Mouse (Mus musculus): Measurements from ENCODE around the gene Psmd9.

Psmd9 gene

DNA sequence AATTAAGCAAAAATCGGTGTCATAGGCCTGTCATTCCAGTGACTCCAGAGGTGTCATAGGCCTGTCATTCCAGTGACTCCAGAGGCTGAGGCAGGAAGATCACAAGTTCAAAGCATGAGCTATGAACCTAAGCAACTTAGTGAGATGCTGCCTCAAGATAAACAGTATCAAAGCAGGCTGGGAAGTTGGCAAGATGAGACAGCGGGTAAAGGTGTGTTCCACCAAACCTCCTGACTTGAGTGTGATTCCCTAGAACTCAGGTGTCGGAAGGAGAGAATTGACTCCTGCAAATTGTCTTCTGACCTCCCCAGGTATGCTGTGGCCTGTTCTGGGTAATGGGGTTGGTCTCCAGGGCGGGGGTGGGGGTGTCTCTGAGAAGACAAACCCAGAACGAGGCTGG is at the start of gene Psmd9:
Gene Psmd9 (plus strand): TSS at position 130 of the 400 bp plus-strand sequence.
- in situ Hi-C loops (cut with MboI, MseI) = no loop called here

DNA sequence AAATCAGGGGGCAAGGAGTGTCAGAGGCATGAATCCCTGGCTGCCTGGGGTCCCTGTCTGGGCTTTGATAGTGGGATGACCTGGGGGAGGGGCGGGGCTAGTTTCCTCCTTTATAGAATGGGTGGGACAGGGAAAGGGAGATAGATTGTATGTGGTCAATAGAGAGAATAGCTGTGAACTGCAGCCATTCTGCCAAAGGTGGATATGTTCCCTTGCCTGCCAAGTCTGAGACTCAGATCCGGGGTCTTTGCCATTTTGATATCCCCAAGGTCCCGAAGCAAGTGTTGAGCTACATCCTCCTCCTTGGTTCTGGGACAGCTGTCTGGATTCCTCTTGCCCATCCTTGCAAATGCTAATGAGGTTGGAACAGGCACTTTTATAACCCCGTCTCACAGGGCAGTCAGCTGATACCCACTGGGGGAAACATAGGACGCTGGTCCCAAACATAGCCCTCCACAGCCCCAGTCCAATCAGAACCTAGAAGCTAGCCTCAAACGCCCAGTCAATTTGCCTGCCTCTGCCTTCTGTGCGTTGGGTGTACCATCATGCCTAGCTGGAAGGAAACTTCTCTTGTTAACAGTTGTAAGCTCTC is 48.5 kb upstream of the Psmd9 start:
- in situ Hi-C loops (cut with MboI, MseI) = loop anchor here in 1 of 2 experiments (5.0 kb wide), 1 partner anchor 53 kb away; the partner anchor contains the start of gene Tmem120b

DNA sequence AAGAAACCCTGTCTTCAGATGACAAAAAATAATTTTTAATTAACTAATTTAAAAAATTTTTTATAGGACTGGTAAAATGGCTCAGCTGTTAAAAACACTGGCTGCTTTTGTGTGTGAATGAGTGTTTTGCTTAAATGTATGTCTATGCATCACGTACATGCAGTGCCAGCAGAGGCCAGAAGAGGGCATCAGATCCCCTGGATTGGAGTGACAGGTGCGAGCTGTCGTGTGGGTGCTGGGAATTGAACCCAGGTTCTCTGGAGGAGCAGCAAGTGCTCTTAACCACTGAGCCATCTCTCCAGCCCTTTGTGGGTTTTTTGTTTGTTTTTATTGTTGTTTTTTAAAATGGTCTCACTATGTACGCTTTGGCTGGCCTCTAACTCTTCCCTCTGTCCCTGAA is 47.0 kb upstream of the Psmd9 start:
- in situ Hi-C loops (cut with MboI, MseI) = loop anchor here in 1 of 2 experiments (5.0 kb wide), 1 partner anchor 55 kb away; the partner anchor contains the start of gene Tmem120b

DNA sequence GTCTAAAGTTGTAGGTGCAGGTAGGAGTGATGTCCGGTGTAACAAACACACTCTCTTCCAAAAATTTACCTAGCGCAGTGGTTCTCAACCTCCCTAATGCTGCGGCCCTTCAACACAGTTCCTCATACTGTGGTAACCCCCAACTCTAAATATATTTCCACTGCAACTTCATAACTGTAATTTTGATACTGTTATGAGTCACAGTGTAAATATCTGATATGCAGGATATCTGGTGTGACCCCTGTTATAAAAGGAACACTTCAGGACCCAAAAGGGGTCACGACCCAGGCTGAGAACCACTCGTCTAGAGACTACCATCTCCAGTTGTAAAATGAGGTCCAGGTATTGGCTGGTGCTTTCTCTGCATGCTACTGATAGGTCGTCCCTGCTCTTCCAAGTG is 44.1 kb upstream of the Psmd9 start:
- in situ Hi-C loops (cut with MboI, MseI) = loop anchor here in 1 of 2 experiments (25.0 kb wide), 1 partner anchor 1288 kb away; the partner anchor contains the start of genes Pheta1 and Sh2b3

DNA sequence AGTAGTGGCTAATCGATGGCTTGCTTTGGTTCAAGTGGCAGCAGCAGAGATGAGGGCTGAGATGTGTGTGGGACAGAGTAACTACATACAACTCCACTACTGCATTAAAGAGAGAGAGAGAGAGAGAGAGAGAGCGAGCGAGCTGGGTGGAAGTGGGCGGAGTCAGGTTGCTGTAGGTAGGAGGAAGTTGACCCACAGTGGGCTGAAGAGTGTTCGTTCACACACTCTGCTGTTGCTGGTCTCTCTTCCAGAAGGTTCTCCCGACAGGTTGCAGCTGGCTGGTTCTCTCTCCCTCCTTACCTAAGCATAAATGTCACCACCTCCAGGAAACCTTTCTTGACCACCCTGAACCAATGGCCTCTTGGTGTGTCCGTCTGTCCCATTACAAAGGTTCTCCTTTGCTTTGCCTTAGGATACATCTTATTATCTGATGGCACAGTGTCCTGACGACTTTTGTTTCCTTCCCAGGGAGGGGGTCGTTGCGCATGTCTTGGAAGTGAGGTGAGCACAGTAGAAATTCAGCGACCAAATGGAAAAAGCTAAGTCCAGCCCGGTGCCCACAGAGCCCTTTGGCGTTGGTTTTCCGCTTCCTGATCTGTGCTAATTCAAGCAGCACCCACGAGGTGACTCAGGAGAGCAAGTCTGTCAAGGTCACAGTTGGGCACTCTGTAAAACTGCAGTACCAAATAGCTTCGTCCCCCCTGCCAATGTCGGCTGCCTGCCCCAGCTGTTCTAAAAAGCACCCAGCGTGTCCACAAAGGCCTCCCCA is 43.4 kb upstream of the Psmd9 start:
- in situ Hi-C loops (cut with MboI, MseI) = loop anchor here in 1 of 2 experiments (25.0 kb wide), 1 partner anchor 1289 kb away; the partner anchor contains the start of genes Pheta1 and Sh2b3

DNA sequence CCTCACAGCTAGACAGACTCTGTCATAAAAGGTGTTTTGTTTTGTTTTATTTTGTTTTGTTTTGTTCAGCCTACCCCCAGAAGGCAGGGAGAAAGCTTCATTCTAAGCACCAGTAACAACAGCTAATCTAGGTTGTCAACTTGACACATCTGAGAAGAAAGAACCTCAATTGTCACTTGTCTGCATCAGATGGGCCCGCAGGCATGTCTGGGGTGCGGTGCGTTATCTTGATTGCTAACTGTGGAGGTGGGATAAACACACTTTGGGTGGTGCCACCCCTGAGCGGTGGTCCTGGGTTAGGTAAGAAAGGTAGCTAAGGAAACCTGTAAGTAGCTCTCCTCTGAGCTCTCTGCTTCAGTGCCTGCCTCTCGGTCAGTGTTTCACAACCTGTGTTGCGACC is 42.2 kb upstream of the Psmd9 start:
- in situ Hi-C loops (cut with MboI, MseI) = loop anchor here in 1 of 2 experiments (25.0 kb wide), 1 partner anchor 1290 kb away; the partner anchor contains the start of genes Pheta1 and Sh2b3

DNA sequence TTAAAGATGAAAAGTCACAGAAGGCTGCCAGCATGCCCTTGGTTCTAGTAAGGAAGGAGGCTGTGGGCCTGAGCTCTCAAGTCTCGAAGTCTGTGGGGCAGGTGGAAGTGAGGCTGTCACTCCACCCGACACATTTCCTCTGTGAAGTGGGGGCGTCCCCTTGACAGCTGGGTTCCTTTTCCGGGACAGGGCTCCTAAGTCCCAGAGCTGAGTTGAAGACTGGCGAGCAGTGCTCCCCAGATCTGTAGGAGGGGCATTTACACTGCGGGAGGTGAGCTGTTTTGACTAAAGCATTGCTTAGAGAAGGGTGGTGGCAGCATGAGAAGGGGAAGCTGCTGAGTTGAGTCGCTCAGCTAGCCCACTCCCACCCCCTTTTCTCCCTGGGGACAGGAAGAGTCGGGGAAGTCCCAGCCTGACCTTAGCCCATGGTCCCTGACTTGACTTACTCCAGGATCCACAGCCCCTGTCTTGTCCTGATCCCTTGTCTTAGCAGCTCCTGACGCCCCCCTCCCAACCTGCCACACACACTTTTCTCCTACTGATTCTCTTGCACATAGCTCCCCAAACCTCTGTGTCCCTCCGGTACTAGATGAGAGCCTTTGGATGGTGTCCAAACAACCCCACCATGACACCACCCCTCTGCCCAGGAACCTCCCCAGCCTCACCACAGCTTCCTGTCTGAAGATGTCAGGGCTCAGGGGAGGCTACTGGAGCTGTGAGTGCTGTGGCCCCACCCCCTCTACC is 40.6 kb upstream of the Psmd9 start:
- in situ Hi-C loops (cut with MboI, MseI) = loop anchor here in 1 of 2 experiments (25.0 kb wide), 1 partner anchor 1291 kb away; the partner anchor contains the start of genes Pheta1 and Sh2b3

DNA sequence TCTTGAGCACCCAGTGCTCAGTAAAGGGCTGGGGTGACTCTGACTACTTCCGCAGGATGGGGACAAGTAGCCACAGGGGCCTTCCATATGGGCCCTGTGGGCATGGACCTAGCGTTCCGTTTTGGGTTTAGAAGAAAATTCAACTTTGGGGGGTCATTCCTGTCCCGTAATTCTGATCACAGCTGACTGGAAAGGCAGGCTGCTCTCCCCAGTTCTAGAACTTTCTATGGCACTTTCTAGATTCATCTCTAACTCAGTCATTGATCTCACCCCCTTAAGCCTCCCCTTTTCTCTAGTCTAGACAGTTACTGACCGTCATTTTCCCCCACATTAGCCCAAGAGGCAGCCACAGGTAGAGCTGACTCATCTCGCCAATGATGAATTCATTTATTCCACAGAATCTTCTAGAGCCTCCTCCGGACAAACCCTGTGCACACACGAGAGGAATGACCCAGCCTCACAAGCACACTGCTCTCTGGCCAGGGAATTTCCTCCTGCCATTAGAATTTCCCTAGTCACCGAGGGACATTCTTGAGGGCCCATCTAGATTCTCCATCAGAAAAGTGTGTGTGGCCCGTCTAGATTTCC is 39.9 kb upstream of the Psmd9 start:
- in situ Hi-C loops (cut with MboI, MseI) = loop anchor here in 1 of 2 experiments (25.0 kb wide), 1 partner anchor 1292 kb away; the partner anchor contains the start of genes Pheta1 and Sh2b3

DNA sequence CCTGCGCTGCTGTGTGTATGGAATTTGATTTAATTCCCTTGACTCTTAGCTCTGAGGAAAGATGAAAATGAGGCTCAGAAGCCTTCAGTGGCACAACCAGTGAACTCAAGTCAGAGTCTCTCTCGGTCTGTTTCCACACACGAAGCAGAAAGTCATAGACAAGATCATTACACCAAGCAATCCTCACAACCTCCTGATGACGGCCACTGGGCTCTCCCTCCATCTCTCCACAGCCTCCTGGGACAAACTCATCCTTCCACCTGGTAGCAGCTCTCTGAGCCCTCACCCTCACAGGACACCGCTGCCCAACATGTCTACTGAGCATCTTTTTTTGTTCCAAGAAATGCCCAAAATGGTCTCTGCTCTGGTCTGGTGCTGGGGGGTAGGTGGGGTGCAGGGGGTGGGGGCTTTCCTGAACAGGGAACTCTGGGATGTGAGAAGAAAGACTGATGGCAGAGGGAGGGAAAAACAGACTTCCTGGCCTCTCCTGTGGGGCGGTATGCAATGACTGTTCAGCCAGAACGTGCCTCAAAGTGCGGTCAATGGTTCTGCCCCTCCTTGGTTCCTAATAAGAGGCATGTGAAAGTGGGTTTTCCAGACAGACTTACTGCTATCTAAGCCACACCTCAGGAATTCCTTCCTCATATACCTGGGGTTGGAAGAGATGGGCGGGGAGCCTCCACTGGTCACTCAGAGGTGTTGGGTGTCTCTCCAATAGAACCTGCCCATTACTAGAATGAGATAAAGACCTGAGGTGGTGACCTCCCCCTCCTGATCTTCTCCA is 39.0 kb upstream of the Psmd9 start:
- in situ Hi-C loops (cut with MboI, MseI) = loop anchor here (5.0 to 25.0 kb wide), 4 partner anchors 65 to 1293 kb away; partner anchors contain the start of genes Pheta1 (in 1 of the 2), Sh2b3 (in 1 of the 2) and Tmem120b (in 1 of the 2)

DNA sequence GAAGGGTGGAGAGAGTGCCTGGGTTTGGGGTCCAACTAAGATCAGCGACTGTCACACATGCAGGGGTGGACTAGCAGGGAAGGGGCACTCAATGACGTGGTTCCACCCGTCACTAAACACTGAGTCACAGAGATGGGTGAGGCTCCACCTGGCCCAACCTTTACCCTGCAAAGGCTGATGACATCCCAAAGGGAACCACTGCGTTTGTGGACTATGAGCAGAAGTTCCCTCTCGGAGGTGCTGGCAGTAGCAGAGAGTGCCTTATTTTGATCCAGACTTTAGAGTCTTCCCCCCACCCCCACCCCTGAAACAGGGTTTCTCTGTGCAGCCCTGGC is 38.4 kb upstream of the Psmd9 start:
- in situ Hi-C loops (cut with MboI, MseI) = loop anchor here (5.0 to 25.0 kb wide), 4 partner anchors 66 to 1293 kb away; partner anchors contain the start of genes Pheta1 (in 1 of the 2), Sh2b3 (in 1 of the 2) and Tmem120b (in 1 of the 2)

DNA sequence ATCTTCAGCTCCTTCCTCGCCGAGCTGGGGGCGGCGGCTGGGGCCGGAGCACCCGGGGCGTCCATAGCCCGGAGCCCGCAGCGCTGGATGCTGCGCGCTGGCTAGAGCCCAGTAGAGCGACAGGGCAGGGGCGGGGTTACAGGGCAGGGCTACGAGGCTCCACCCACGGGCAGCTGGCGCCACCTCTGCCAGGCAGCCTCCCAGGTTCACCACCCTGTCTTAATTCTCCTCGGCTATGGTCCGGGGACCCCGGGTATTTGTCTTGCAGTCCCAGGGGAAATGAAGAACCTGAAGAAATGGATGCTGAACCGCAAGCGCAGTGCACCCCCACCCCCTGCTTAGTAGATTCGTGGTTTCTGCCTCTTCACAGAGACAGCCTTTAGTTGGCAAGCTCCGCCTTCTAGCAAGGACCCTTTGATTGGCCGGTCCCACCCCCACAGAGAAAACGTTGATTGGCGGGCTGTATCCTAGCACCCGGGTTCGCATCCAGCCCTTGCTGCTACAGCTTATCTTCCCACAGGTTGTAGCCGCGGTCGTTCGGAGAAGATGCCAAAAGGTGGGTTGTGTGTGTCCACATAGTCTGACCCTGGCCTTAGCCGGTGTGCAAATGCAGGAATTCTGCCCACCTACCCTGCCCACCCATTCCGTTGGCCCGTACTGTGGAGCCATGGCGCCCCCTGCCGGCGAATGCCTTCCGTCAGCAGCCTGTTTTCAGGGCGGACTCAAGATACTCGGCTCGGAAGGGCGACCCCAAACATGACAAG is 36.7 kb upstream of the Psmd9 start, which contains the start of gene Rhof:
Gene Rhof (minus strand): TSS at position 385 of the 764 bp plus-strand sequence.
- in situ Hi-C loops (cut with MboI, MseI) = loop anchor here (5.0 to 25.0 kb wide), 4 partner anchors 68 to 1295 kb away; partner anchors contain the start of genes Pheta1 (in 1 of the 2), Sh2b3 (in 1 of the 2) and Tmem120b (in 1 of the 2)

DNA sequence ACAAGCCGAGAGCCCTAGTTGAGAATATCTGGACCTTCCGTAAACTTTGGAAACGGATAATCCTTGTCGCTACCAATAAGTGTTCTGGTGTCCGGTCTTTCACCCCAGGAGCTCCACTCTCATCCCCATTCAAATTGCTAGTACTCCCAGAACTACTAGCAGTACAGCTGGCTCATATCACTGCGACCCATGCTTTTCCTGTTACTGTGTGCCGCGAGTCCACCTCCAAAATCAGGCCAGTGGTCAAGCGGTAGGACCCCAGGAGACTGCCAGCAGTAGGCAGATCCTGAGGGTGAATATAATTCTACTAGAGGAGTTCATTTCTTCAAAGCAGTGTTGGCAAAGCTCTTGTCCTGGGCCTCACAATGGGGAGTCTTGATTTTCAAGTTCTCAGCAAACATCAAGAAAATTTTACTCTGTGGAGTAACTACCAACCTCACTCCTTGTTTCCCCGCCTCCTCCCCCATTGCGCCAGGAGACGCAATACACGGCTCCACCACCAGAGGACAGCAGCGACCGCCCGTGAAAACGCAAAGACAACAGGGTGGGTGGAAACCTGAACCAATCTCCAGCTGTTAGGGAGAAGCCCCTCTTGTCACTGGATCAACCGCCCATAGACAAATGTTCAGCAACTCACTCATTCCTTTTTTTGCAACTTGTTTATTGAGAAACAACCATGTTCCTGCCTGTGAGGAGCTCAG is 36.0 kb upstream of the Psmd9 start:
- in situ Hi-C loops (cut with MboI, MseI) = loop anchor here (5.0 to 25.0 kb wide), 4 partner anchors 68 to 1296 kb away; partner anchors contain the start of genes Pheta1 (in 1 of the 2), Sh2b3 (in 1 of the 2) and Tmem120b (in 1 of the 2)

DNA sequence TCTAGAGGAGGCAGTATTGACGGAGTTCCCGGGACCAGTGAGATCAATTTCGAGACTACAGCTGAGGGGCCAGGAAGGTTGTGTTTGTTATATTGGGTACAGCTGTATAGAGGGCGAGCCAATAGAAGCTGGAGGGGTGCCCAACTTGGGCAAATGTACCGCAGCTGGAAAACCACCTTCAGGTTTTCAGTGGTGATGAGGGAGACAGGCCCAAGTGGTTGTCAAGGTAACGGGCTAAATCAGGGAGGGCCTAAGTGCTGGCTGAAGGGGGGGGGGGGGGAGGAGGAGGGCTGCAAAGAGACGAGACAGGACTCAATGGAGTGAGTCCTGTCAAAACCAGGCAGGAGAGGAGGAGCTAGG is 35.4 kb upstream of the Psmd9 start:
- in situ Hi-C loops (cut with MboI, MseI) = loop anchor here (5.0 to 25.0 kb wide), 4 partner anchors 69 to 1296 kb away; partner anchors contain the start of genes Pheta1 (in 1 of the 2), Sh2b3 (in 1 of the 2) and Tmem120b (in 1 of the 2)

DNA sequence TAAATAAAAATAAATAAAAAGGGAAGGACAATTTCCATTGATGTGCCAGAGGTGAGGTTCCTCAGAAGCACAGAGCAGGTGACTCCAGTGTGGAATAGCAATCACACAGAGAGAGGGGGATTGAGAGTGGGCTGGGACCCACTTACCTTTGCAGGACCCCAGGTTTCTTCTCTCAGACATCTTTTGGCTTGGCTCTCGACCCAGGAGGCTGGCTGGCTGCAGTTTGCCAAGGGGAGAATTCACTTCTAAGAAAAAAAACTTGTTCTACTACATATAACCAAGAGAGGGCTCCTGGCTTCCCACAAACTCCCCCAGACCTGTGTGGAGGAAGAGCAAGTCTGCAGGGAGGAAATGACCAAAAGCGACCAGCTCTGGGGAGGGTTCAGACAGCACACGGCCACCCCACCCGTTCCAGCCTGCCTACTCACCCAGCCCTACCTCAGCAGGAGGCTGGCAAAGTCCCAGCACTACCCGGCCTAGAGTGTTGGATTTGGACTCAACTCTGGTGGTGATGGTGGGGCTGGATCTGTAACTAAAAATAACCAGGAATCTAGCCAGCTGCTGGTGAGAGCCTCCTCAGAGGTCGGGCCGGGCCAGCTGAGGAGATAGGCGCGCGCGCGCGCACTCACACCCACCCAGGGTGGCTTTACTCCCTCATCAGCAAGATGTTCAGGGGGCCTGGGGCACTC is 34.9 kb upstream of the Psmd9 start:
- in situ Hi-C loops (cut with MboI, MseI) = loop anchor here (5.0 to 25.0 kb wide), 4 partner anchors 70 to 1297 kb away; partner anchors contain the start of genes Pheta1 (in 1 of the 2), Sh2b3 (in 1 of the 2) and Tmem120b (in 1 of the 2)

DNA sequence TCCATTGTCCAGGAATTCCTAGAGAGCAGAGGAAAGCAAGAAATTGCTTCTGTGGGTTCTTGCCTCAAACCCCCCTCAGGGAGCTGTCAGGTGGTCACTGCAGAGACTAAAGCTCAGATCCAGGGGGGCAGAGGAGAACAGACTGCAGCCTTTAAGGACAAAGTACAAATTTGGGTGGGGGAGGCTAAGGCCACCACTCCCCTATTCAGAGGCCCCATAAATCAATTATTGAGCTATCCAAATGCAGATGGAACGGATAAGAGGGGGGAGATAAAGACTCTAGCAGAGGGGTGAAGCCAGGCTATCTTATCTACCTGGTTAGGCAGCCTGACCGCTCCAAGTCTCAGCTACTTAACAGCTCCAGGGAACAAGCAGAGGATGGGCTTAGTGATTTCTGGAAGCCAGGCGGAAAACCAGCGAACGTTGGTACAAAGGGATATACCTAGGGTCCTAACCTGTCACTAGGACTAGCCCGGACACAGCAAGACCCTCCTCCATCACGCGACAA is 34.3 kb upstream of the Psmd9 start:
- in situ Hi-C loops (cut with MboI, MseI) = loop anchor here (5.0 to 25.0 kb wide), 4 partner anchors 70 to 1298 kb away; partner anchors contain the start of genes Pheta1 (in 1 of the 2), Sh2b3 (in 1 of the 2) and Tmem120b (in 1 of the 2)

DNA sequence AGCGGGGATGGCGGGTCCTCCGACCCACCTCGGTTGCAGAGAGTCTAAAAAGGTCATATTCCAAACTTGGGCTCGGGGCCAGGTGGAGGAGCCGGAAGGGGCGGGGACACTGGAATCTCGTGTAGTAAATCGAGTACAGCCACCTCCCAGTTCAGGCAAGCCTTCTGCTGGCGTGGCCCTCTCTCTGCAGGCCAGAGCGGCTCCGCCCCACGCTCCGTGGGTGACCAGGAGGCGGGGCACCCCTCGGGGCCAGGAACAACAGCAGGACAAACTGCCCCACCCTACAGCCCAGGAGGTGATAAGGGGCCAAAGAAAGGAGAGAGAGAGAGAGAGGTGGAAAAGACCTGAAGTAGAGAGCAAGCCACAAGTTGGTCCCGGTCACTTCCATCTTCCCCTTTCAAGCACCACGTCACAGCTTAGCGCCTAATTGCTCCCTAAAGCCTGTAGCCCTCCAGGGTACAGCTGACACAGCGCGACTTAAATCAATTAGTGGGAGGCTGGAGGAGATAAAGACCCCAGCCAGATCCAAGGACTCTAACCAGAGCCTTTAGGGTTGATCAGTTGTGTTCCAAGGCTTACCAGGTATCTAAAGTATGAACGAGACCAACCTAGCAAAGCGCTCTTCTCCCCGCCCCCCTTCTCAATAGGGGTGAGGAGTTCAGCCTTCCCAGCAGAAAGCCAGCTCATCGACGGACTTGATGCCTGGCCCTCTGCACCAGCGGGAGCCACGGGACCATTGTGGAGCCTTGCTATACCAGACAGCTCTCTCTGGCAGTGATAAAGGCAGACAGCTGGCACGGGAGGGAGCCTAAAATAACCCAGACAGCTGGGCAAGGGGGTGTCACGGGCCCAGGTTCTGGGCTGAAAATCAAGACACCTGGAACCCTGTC is 33.5 kb upstream of the Psmd9 start:
- in situ Hi-C loops (cut with MboI, MseI) = loop anchor here in 1 of 2 experiments (10.0 to 25.0 kb wide), 3 partner anchors 71 to 1298 kb away; partner anchors contain the start of genes Pheta1, Sh2b3 and Tmem120b
